Mouse (Mus musculus) kidney, adult 2 months (tissue): ENCODE results near the gene Chrne.
A peak's percentile ranks its signal among the peaks of the same experiment; 100 is the strongest.

Experiments used
- CTCF ChIP-seq: fragments of 200-500 bp; conservative IDR thresholded peaks from 2 replicates; pipeline ENCODE4 v1.5.1; 2011; ENCODE audit warnings: low read depth, mild to moderate bottlenecking, control low read depth, low read length, moderate library complexity, mixed read lengths; ENCODE audit not compliant: insufficient read depth, insufficient read length
- POLR2A ChIP-seq: fragments of 200-500 bp; IDR thresholded peaks from one replicate; pipeline ENCODE4 v1.6.1; 2011; ENCODE audit warnings: low read depth, low read length, control low read depth

DNA sequence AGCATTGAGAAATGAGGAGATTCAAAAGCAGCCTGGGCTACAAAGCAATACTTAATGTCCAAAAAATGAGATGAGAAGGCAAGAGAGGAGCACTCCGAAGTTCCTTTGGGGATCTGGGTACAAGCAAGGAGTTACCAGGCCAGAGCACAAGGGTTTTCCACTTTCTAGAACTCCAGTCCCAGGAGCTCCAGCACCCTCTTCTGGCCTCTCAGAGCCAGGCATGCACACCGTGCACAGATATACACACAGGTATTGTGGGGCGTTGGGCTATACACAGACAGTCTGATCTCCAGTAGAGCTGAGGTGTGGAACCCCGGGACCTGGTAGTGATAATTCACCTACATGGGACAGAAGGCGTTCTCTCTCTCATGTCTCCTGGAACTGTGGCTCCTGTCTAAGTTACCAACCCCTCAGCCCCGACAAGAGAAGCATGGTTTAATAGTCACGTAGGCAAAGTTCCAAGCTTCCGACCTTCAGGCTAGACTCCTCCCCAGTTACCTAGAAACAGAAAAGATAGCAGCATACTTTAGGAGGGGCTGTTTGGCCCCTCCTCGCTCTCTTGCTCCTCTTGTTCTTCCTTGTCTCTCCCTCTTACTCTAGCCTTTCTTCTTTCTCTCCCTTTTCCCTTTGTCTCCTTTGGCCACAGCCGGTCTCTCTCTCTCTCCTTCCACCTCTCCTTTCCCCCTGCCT is 4.2 kb upstream of the Chrne start:
- TF ChIP-seq CTCF = peak; percentile 50
- no peak for TF ChIP-seq POLR2A
